Mouse (Mus musculus): ENCODE data around the gene Kif1b. TPM values are rescaled to one million over a fixed set of nuclear protein-coding genes. Genes with fewer than 3 reads are reported as not detected.
A peak's percentile ranks its signal among the peaks of the same experiment; 100 is the strongest.

The Kif1b gene
- polyA plus RNA-seq, 1 experiment from 2014 or later = 52.2 TPM

DNA sequence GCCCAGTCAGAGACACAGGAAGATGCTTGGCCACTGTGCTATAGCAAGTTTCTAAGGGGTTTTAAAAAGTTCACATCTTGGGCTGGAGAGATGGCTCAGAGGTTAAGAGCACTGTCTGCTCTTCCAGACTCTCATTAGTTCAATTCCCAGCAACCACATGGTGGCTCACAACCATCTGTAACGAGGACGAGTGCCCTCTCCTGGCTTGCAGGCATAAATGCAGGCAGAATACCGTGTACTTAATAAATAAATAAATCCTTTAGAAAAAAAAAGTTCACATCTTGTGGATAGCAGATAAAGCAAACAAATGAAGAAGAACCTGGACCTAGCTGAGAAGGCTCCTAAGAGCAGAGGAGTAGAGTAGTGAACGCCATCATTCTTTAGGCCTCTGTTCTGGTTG lies 124.7 kb downstream of the Kif1b start:
- 60% methylated on average over 4 of the region's 4 CpGs for WGBS
- H3K9me3 ChIP-seq = no peaks in the 10 kb centered on the region
- H3K4me3 ChIP-seq (replicated peaks) = no peak overlapping the region
- ATAC-seq (ENCODE audit: insufficient number of reproducible peaks, insufficient read depth, low FRiP score, low TSS enrichment, low read depth) = no peak
- H3K36me3 ChIP-seq = peaks cover 91% of the 10 kb centered on the region
- no peak overlapping the region for H3K4me2 ChIP-seq
- H3K27ac ChIP-seq = no peak overlapping the region
- H3K4me1 ChIP-seq (replicated peaks) = no peaks in the 10 kb centered on the region; the same call in 1 of the 2 replicates
- H3K9ac ChIP-seq (replicated peaks) = no peak overlapping the region
- no peaks in the 10 kb centered on the region for H3K27me3 ChIP-seq

DNA sequence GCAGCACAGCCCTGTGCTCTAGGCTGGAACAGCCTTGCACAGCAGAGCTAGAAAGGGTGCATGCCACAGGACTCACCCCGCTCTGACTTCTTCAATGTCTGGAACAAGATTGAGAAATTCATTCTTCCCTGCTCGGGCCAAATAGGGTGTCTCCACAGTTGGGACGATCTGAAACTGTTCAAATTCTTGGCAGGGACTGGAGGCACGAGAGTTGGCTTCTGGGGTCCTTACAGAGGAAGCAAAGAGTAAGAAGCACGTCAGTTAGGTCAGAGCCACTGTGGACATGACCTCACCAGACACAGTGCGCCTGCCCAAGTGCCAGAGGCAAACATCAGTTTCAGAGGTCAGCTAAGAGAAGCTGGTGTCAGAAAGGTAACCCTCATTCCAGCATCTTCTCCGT lies 125.3 kb downstream of the Kif1b start:
- Histone ChIP-seq H3K9ac (replicated peaks) (no peak overlapping the region), H3K4me1 (replicated peaks) (no peaks in the 10 kb centered on the region; the same call in 1 of the 2 replicates), H3K4me3 (replicated peaks) (no peak overlapping the region), H3K27me3 (no peaks in the 10 kb centered on the region), H3K4me2 (no peak overlapping the region), H3K36me3 (peaks cover 85% of the 10 kb centered on the region), H3K9me3 (no peaks in the 10 kb centered on the region), H3K27ac (no peak overlapping the region)
- ATAC-seq (ENCODE audit: insufficient number of reproducible peaks, insufficient read depth, low FRiP score, low TSS enrichment, low read depth) = no peak
- WGBS = 90% methylated on average over 7 of the region's 7 CpGs

- Histone ChIP-seq H3K27me3 (no peaks in the 10 kb centered on the region), H3K4me1 (replicated peaks) (no peaks in the 10 kb centered on the region; the same call in 1 of the 2 replicates), H3K9me3 (no peaks in the 10 kb centered on the region), H3K9ac (replicated peaks) (no peak overlapping the region), H3K4me3 (replicated peaks) (no peak overlapping the region), H3K27ac (no peak overlapping the region), H3K36me3 (peaks cover 62% of the 10 kb centered on the region), H3K4me2 (no peak overlapping the region)
- WGBS = 53% methylated on average over 4 of the region's 4 CpGs
- no peak for ATAC-seq (ENCODE audit: insufficient number of reproducible peaks, insufficient read depth, low FRiP score, low TSS enrichment, low read depth)
These were observed 127.9 kb downstream of the Kif1b start for GRCm38 (mm10) chr4:149179573-149179972.

DNA sequence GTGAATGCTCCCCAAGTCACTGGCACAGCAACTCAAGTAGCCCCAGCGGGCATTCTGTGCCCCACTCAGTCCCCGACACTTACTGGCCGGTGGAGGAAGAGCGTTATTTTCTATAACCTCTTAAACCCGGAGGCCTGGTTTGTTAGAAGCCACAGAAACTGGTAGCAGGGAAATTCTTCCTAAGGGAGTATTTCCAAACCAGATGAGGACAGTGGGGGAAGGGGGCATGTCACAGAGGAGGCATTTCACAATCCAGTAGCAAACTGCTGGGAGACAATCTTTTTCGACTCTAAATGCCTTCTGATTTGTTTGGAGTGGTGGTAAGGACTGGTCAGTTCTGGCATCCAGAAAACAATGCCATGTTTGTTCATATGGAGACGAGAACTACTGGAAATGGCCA lies 128.3 kb downstream of the Kif1b start:
- H3K9ac ChIP-seq (replicated peaks) = no peak overlapping the region
- peaks cover 57% of the 10 kb centered on the region for H3K36me3 ChIP-seq
- no peaks in the 10 kb centered on the region for H3K9me3 ChIP-seq
- H3K27ac ChIP-seq = no peak overlapping the region
- ATAC-seq (ENCODE audit: insufficient number of reproducible peaks, insufficient read depth, low FRiP score, low TSS enrichment, low read depth) = no peak
- no peaks in the 10 kb centered on the region for H3K27me3 ChIP-seq
- no peaks in the 10 kb centered on the region; the same call in 1 of the 2 replicates for H3K4me1 ChIP-seq (replicated peaks)
- WGBS = 81% methylated on average over 7 of the region's 7 CpGs
- no peak overlapping the region for H3K4me3 ChIP-seq (replicated peaks)
- no peak overlapping the region for H3K4me2 ChIP-seq

GRCm38 (mm10) chr4:149178328-149178727 lies 129.2 kb downstream of the Kif1b start:
- no peaks in the 10 kb centered on the region for H3K27me3 ChIP-seq
- no peak for ATAC-seq (ENCODE audit: insufficient number of reproducible peaks, insufficient read depth, low FRiP score, low TSS enrichment, low read depth)
- WGBS = 67% methylated on average over 7 of the region's 7 CpGs

DNA sequence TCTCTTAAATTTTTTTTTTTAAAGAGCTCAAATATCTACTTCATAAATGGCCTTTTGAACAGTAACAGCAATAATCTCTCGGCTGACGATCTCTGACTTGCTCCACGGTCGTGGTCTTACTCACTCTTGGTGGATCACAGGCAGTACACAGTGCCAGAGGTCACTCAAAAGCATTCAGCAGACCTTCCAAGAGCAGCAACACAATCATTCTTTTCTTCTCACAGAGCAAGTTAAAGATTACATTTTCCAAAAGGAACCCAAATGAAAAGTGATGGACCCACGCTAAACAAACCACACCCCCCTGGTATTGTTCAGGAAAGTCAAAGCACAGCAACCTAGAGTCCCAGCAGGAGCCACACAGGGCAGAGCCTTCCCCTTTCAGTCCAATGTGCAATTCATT lies 130.4 kb downstream of the Kif1b start:
- ATAC-seq (ENCODE audit: insufficient number of reproducible peaks, insufficient read depth, low FRiP score, low TSS enrichment, low read depth) = no peak
- Histone ChIP-seq H3K4me1 (replicated peaks) (no peaks in the 10 kb centered on the region; the same call in 1 of the 2 replicates), H3K36me3 (peaks cover 36% of the 10 kb centered on the region), H3K4me2 (no peak overlapping the region), H3K9me3 (no peaks in the 10 kb centered on the region), H3K4me3 (replicated peaks) (no peak overlapping the region), H3K27me3 (no peaks in the 10 kb centered on the region), H3K9ac (replicated peaks) (no peak overlapping the region), H3K27ac (no peak overlapping the region)
- 83% methylated on average over 5 of the region's 5 CpGs for WGBS

More at GRCm38 (mm10) chr4:149178328-149178727, 129.2 kb downstream of the Kif1b start:
- H3K9ac ChIP-seq (replicated peaks) = no peak overlapping the region
- H3K27ac ChIP-seq = no peak overlapping the region
- H3K4me1 ChIP-seq (replicated peaks) = no peaks in the 10 kb centered on the region; the same call in 1 of the 2 replicates
- H3K4me2 ChIP-seq = no peak overlapping the region
- peaks cover 49% of the 10 kb centered on the region for H3K36me3 ChIP-seq
- H3K4me3 ChIP-seq (replicated peaks) = no peak overlapping the region
- H3K9me3 ChIP-seq = no peaks in the 10 kb centered on the region

DNA sequence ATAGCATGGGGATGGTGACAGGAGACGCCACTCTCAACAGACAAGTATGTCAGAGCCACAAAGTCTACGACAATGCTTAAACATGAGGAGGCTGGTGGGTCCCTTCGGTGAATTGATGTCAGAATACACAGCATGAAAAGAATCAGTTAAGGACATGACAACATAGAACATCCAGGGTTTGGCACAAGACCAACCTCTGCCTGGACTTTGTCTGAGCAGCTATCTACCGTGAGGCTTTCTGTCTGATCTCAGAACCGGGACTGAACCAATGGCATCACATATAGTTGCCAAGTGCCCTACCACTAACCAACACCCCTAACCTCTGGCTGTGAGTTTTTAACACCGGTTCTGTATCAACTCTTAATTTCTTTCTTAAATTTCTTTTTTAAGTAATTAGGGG lies 130.8 kb downstream of the Kif1b start:
- peaks cover 32% of the 10 kb centered on the region for H3K36me3 ChIP-seq
- H3K9ac ChIP-seq (replicated peaks) = no peak overlapping the region
- no peaks in the 10 kb centered on the region; the same call in 1 of the 2 replicates for H3K4me1 ChIP-seq (replicated peaks)
- 90% methylated on average over 6 of the region's 6 CpGs for WGBS
- H3K4me2 ChIP-seq = no peak overlapping the region
- H3K27me3 ChIP-seq = no peaks in the 10 kb centered on the region
- H3K4me3 ChIP-seq (replicated peaks) = no peak overlapping the region
- H3K27ac ChIP-seq = no peak overlapping the region
- ATAC-seq (ENCODE audit: insufficient number of reproducible peaks, insufficient read depth, low FRiP score, low TSS enrichment, low read depth) = no peak
- no peaks in the 10 kb centered on the region for H3K9me3 ChIP-seq

DNA sequence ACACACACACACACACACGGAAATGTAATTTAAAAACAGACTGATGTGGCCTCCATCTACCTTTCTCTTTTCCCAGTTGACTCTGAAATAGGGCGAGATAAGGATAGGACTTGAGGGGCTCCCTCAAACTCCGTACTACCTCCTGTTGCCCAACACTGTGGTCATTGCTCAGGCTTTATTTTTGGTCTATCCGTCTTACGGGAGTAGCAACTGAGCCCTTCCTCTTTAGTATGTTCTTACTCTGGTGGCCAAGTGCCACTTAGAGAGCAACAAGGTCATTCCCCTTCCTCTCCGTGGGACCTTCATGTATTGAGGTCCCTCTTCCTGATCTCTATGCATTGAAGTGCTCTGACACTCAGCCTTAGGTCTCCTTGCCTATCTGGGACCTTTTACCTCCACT lies 133.8 kb downstream of the Kif1b start:
- Histone ChIP-seq H3K4me1 (replicated peaks) (no peaks in the 10 kb centered on the region), H3K36me3 (peaks cover 4% of the 10 kb centered on the region), H3K9ac (replicated peaks) (no peak overlapping the region), H3K9me3 (no peaks in the 10 kb centered on the region), H3K4me2 (no peak overlapping the region), H3K27ac (no peak overlapping the region), H3K27me3 (no peaks in the 10 kb centered on the region), H3K4me3 (replicated peaks) (no peak overlapping the region)
- WGBS = 91% methylated on average over 6 of the region's 6 CpGs
- ATAC-seq (ENCODE audit: insufficient number of reproducible peaks, insufficient read depth, low FRiP score, low TSS enrichment, low read depth) = no peak

DNA sequence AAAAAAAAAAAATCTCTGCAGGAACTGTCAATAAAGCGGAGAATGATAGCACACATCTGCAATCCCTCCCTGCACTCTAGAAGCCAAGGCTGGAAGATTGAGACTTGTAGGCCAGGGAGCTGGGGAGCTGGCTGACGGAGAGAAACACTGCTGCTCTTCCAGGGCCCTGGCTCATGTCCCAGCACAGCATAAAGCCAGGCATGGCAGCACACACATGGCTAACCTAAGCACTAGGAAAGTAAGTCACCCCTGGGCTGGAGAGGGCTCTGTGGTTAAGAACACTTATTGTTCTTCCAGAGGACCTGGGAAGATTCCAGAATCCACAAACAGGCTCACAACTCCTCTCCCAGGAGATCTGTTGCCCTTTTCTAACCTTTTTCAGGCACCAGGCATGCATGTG lies 134.8 kb downstream of the Kif1b start:
- WGBS = 78% methylated on average over 2 of the region's 2 CpGs
- Histone ChIP-seq H3K27me3 (no peaks in the 10 kb centered on the region), H3K4me3 (replicated peaks) (no peak overlapping the region), H3K27ac (peak overlapping the region; percentile 54; the same call in 1 of the 2 replicates), H3K9me3 (no peaks in the 10 kb centered on the region), H3K4me2 (no peak overlapping the region), H3K36me3 (no peaks in the 10 kb centered on the region), H3K9ac (replicated peaks) (no peak overlapping the region), H3K4me1 (replicated peaks) (no peaks in the 10 kb centered on the region)
- no peak for ATAC-seq (ENCODE audit: insufficient number of reproducible peaks, insufficient read depth, low FRiP score, low TSS enrichment, low read depth)

DNA sequence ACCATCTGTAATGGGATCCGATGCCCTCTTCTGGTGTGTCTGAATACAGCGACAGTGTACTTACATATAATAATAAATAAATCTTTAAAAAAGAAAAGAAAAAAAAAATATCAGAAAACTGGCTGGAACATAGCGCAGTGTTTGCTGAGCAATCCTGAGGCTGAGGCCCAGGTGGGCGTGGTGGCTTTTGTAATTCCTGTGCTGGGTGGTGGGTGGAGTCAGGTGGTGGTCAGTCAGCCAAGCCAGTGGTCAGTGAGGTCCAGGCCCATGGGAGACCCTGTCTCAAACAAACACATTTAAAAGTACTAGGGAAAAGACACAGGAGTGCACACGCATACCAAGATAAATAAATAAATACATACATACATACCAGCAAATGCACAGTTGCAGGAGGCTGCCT lies 135.4 kb downstream of the Kif1b start:
- 92% methylated on average over 5 of the region's 5 CpGs for WGBS
- Histone ChIP-seq H3K27me3 (no peaks in the 10 kb centered on the region), H3K9ac (replicated peaks) (no peak overlapping the region), H3K4me3 (replicated peaks) (no peak overlapping the region), H3K27ac (peak overlapping the region; percentile 54; the same call in 1 of the 2 replicates), H3K9me3 (no peaks in the 10 kb centered on the region), H3K4me2 (no peak overlapping the region), H3K4me1 (replicated peaks) (no peaks in the 10 kb centered on the region), H3K36me3 (no peaks in the 10 kb centered on the region)
- no peak for ATAC-seq (ENCODE audit: insufficient number of reproducible peaks, insufficient read depth, low FRiP score, low TSS enrichment, low read depth)

DNA sequence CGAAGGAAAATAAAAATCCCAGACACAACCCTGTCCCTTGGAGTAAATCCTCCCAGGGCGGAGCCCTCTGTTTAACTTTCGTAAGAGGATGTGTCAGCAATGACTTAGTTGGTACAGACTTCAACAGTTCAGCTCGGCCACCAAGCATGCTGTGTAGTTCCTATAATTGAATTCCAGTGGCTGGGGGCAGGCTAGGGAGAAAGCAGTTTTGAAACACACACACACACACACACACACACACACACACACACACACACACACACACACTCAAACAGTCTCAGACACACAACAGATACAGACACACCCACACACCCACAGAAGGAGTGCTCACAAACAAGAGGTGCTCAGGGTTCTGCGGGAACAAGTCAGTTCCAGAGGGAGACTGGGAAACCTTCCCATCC lies 135.9 kb downstream of the Kif1b start:
- 78% methylated on average over 5 of the region's 5 CpGs for WGBS
- no peak overlapping the region for H3K27ac ChIP-seq

DNA sequence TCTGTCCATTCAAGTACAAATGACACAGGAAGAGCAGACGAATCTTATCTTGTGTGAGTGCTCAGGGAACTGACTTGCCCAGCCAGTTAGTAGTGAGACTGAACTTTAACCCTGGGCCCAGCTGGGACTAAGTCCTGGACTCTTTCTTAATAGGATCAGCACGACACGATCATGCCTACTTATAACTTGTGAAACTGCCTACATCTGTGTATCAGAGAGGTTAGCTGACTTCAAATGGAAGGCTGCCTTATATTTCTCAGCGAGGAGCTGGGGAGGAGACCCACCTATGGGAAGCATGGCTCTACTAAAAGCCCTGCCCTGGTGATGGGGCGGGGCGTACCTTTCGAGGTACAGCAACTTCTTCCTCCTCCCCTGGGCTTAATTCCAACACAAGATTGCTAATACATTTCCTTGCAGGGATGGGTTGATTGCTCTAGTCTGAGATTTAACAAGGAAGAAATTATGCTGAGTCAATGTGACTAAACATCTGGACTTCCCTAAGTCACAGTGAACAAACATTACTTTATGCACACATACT lies 137.0 kb downstream of the Kif1b start:
- WGBS = 73% methylated on average over 7 of the region's 7 CpGs
- Histone ChIP-seq H3K9ac (replicated peaks) (no peak overlapping the region), H3K4me1 (replicated peaks) (peaks cover 4% of the 10 kb centered on the region; the same call in 1 of the 2 replicates), H3K36me3 (no peaks in the 10 kb centered on the region), H3K4me3 (replicated peaks) (no peak overlapping the region), H3K27ac (0 out of 2 replicates have a peak overlapping the region, but pooled peaks have one; percentile 12), H3K27me3 (no peaks in the 10 kb centered on the region), H3K4me2 (no peak overlapping the region), H3K9me3 (no peaks in the 10 kb centered on the region)
- no peak for ATAC-seq (ENCODE audit: insufficient number of reproducible peaks, insufficient read depth, low FRiP score, low TSS enrichment, low read depth)

More for the DNA sequence above, 135.9 kb downstream of the Kif1b start:
- no peak for ATAC-seq (ENCODE audit: insufficient number of reproducible peaks, insufficient read depth, low FRiP score, low TSS enrichment, low read depth)
- Histone ChIP-seq H3K9me3 (no peaks in the 10 kb centered on the region), H3K27me3 (no peaks in the 10 kb centered on the region), H3K4me2 (no peak overlapping the region), H3K9ac (replicated peaks) (no peak overlapping the region), H3K36me3 (no peaks in the 10 kb centered on the region), H3K4me3 (replicated peaks) (no peak overlapping the region), H3K4me1 (replicated peaks) (no peaks in the 10 kb centered on the region)
